In genomic region chr15:101996450-101997078, GRCm38 (mm10) we compare ENCODE assay signal across 16 mouse cellular contexts. TPM values are rescaled to one million over a fixed set of nuclear protein-coding genes. Genes with fewer than 3 reads are reported as not detected.
"Had no signal": no experiment of that assay in that cellular context is flagged by ENCODE, and none has a peak within 500 bp of the region (broad histone marks: within the 10 kb centered on the region; RNA-seq: fewer than 3 reads in every experiment).

No protein-coding gene starts in this region.

RNA-seq across cellular contexts. Expression of gene Krt8, which starts 7.7 kb away (rescaled TPM):
- total RNA-seq: layer of hippocampus, adult 18-20 months; left cerebral cortex, postnatal 14 days; neutrophil, adult 5-6 weeks had no signal

RNA-seq across cellular contexts. Expression of gene Krt78, which starts 42.5 kb away (rescaled TPM):
- total RNA-seq: layer of hippocampus, adult 18-20 months; layer of hippocampus, postnatal 14 days; left cerebral cortex, adult 8-10 months; left cerebral cortex, postnatal 14 days; left cerebral cortex, postnatal 4 days; liver, adult 2 months; megakaryocyte progenitor cell, adult 5-6 weeks; megakaryocyte-erythroid progenitor cell, adult 5-6 weeks; neutrophil, adult 5-6 weeks had no signal
- polyA plus RNA-seq: limb, embryonic 12.5 days; liver, adult 2 months; liver, embryonic 16.5 days; midbrain, embryonic 12.5 days; midbrain, embryonic 15.5 days; neural tube, embryonic 13.5 days; spleen, adult 2 months had no signal

RNA-seq across cellular contexts. Expression of gene Krt79, which starts 56.4 kb away (rescaled TPM):
- total RNA-seq: left cerebral cortex, adult 8-10 months; left cerebral cortex, postnatal 14 days; megakaryocyte progenitor cell, adult 5-6 weeks; megakaryocyte-erythroid progenitor cell, adult 5-6 weeks; neutrophil, adult 5-6 weeks had no signal
- polyA plus RNA-seq: limb, embryonic 12.5 days; liver, embryonic 13.5 days; liver, embryonic 16.5 days; spleen, adult 2 months had no signal
